Mouse (Mus musculus): ENCODE data around the gene Abca3. TPM values are rescaled to one million over a fixed set of nuclear protein-coding genes. Genes with fewer than 3 reads are reported as not detected.

The Abca3 gene
- polyA plus RNA-seq (2015; fragmentation: Nextera tagmentation; extraction: Ambion mirVana): 6.4 and 7.1 TPM in 2 replicates

- no peaks in the 10 kb centered on the region for H3K36me3 ChIP-seq (replicated peaks; ENCODE audit: insufficient read depth, low read length)
- peak within 1 kb of the TSS; percentile 95 for H3K4me2 ChIP-seq (ENCODE audit: low read depth, low read length)
- peak within 1 kb of the TSS; percentile 85 for H3K27ac ChIP-seq (ENCODE audit: low read depth)
- WGBS (ENCODE audit: insufficient replicate concordance): under 1% methylated on average over 34 of the region's 55 CpGs
- peaks cover 48% of the 10 kb centered on the region for H3K4me1 ChIP-seq (ENCODE audit: insufficient read depth)
- H3K27me3 ChIP-seq (ENCODE audit: insufficient read depth, low read length): peaks cover 10% of the 10 kb centered on the region
- ATAC-seq (peak; percentile 90), DNase-seq (peak; percentile 96)
- peak within 1 kb of the TSS; percentile 88 for H3K4me3 ChIP-seq (ENCODE audit: low read depth, low read length)
- peak within 1 kb of the TSS; percentile 92 for H3K9ac ChIP-seq (replicated peaks)
- no peaks in the 10 kb centered on the region for H3K9me3 ChIP-seq (ENCODE audit: low read length)
- TF ChIP-seq CTCF (IDR thresholded peaks at IDR 0.05; ENCODE audit: low read depth): peak; percentile 99
- no peak for TF ChIP-seq EP300 (IDR thresholded peaks at IDR 0.05; ENCODE audit: low read depth)
Observed at GRCm38 (mm10) chr17:24351760-24352357, at the start of gene Abca3. Gene Abca3, plus strand, starts transcription at chr17:24351950.

DNA sequence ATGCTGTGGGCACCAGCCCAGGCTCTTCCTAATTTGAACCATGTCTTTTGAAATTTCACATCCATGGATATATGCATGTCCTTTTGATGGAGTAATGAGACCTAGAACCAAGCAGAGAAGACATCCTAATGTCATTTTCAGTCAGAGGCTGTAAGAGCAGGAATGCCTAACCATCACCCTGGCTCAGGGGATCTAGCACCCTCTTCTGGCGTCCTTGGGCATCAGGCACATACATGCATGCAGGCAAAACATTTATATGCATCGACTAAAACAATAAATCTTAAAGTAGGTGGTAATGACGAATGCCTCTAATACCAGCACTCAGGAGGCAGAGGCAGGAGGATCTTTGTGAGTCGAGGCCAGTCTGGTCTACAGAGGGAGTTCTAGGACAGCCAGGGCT lies 44.2 kb upstream of the Abca3 start:
- DNase-seq: peak; percentile 53
- H3K4me2 ChIP-seq (ENCODE audit: low read depth, low read length): no peak overlapping the region
- no peak overlapping the region for H3K27ac ChIP-seq (ENCODE audit: low read depth)
- H3K27me3 ChIP-seq (ENCODE audit: insufficient read depth, low read length): no peaks in the 10 kb centered on the region
- WGBS (ENCODE audit: insufficient replicate concordance): 26% methylated on average over 4 of the region's 4 CpGs
- H3K9ac ChIP-seq (replicated peaks): no peak overlapping the region
- TF ChIP-seq EP300 (IDR thresholded peaks at IDR 0.05; ENCODE audit: low read depth) (no peak), CTCF (IDR thresholded peaks at IDR 0.05; ENCODE audit: low read depth) (peak; percentile 79)
- H3K36me3 ChIP-seq (replicated peaks; ENCODE audit: insufficient read depth, low read length): no peaks in the 10 kb centered on the region
- H3K4me3 ChIP-seq (ENCODE audit: low read depth, low read length): no peak overlapping the region
- H3K9me3 ChIP-seq (ENCODE audit: low read length): no peaks in the 10 kb centered on the region
- ATAC-seq: no peak
- H3K4me1 ChIP-seq (ENCODE audit: insufficient read depth): no peaks in the 10 kb centered on the region

- DNase-seq (no peak), ATAC-seq (no peak)
- H3K9ac ChIP-seq (replicated peaks): no peak overlapping the region
- H3K4me1 ChIP-seq (ENCODE audit: insufficient read depth): no peaks in the 10 kb centered on the region
- no peaks in the 10 kb centered on the region for H3K36me3 ChIP-seq (replicated peaks; ENCODE audit: insufficient read depth, low read length)
- 0 out of 2 replicates have a peak, but pooled peaks cover 4% of the 10 kb centered on the region for H3K9me3 ChIP-seq (ENCODE audit: low read length)
- no peak overlapping the region for H3K4me3 ChIP-seq (ENCODE audit: low read depth, low read length)
- H3K4me2 ChIP-seq (ENCODE audit: low read depth, low read length): no peak overlapping the region
- WGBS (ENCODE audit: insufficient replicate concordance): 77% methylated on average over 3 of the region's 3 CpGs
- no peak overlapping the region for H3K27ac ChIP-seq (ENCODE audit: low read depth)
- no peak for TF ChIP-seq EP300 (IDR thresholded peaks at IDR 0.05; ENCODE audit: low read depth)
- TF ChIP-seq CTCF (IDR thresholded peaks at IDR 0.05; ENCODE audit: low read depth): no peak
- no peaks in the 10 kb centered on the region for H3K27me3 ChIP-seq (ENCODE audit: insufficient read depth, low read length)
Observed at GRCm38 (mm10) chr17:24320826-24321225, 30.9 kb upstream of the Abca3 start.

- no peak for ATAC-seq
- Histone ChIP-seq H3K9ac (replicated peaks) (no peak overlapping the region), H3K27ac (ENCODE audit: low read depth) (no peak overlapping the region), H3K4me1 (ENCODE audit: insufficient read depth) (no peaks in the 10 kb centered on the region), H3K4me2 (ENCODE audit: low read depth, low read length) (no peak overlapping the region), H3K4me3 (ENCODE audit: low read depth, low read length) (no peak overlapping the region), H3K27me3 (ENCODE audit: insufficient read depth, low read length) (no peaks in the 10 kb centered on the region), H3K36me3 (replicated peaks; ENCODE audit: insufficient read depth, low read length) (no peaks in the 10 kb centered on the region), H3K9me3 (ENCODE audit: low read length) (0 out of 2 replicates have a peak, but pooled peaks cover 4% of the 10 kb centered on the region)
- TF ChIP-seq CTCF (IDR thresholded peaks at IDR 0.05; ENCODE audit: low read depth): no peak
- no peak for TF ChIP-seq EP300 (IDR thresholded peaks at IDR 0.05; ENCODE audit: low read depth)
- WGBS (ENCODE audit: insufficient replicate concordance): 83% methylated on average over 10 of the region's 10 CpGs
- DNase-seq: no peak
Observed at GRCm38 (mm10) chr17:24325051-24325450, 26.7 kb upstream of the Abca3 start.

DNA sequence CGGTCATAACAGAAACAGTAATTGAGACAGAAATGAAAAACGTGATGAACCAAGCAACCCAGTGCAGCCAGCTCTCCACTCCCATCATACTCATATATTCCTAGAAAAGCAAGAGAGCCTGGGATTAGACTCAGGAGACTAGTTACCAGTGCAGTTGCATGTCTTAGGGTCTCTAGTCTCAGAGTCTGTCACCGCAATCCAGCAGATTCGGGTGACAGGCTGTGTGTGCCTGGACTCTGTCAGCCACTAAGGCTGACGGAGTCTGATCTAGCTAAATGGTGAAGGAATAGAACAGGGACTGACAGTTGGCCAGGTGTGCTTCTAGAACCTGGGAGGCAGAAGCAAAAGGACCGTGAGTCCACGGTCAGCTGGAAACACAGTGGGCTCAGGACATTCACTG lies 24.1 kb upstream of the Abca3 start:
- no peak overlapping the region for H3K9ac ChIP-seq (replicated peaks)
- no peaks in the 10 kb centered on the region for H3K27me3 ChIP-seq (ENCODE audit: insufficient read depth, low read length)
- no peak overlapping the region for H3K27ac ChIP-seq (ENCODE audit: low read depth)
- WGBS (ENCODE audit: insufficient replicate concordance): 73% methylated on average over 7 of the region's 7 CpGs
- H3K4me2 ChIP-seq (ENCODE audit: low read depth, low read length): no peak overlapping the region
- ATAC-seq (no peak), DNase-seq (no peak)
- H3K36me3 ChIP-seq (replicated peaks; ENCODE audit: insufficient read depth, low read length): no peaks in the 10 kb centered on the region
- H3K4me3 ChIP-seq (ENCODE audit: low read depth, low read length): no peak overlapping the region
- no peaks in the 10 kb centered on the region for H3K4me1 ChIP-seq (ENCODE audit: insufficient read depth)
- no peaks in the 10 kb centered on the region for H3K9me3 ChIP-seq (ENCODE audit: low read length)
- no peak for TF ChIP-seq CTCF (IDR thresholded peaks at IDR 0.05; ENCODE audit: low read depth)
- TF ChIP-seq EP300 (IDR thresholded peaks at IDR 0.05; ENCODE audit: low read depth): no peak

DNA sequence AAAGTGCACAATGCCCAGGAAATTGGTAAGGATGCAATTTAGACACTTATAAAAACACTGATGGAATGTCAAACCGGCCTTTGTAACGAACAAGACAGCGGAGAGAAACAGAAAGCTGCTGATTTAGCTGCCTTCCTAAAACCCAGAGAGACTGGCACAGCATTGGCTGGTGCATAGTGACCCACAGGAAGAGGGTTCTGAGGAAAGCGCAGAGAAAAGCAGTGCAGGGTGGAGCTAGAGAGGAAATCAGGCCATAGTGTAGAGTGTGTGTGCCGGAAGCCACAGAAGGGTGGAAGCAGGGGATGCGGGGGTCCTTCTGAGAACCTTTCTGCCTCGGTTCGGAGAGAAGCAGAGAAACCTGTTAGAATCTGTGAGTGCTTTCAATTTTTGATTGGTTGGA lies 7.1 kb upstream of the Abca3 start:
- no peak overlapping the region for H3K27ac ChIP-seq (ENCODE audit: low read depth)
- H3K9ac ChIP-seq (replicated peaks): no peak overlapping the region
- H3K9me3 ChIP-seq (ENCODE audit: low read length): no peaks in the 10 kb centered on the region
- no peaks in the 10 kb centered on the region for H3K27me3 ChIP-seq (ENCODE audit: insufficient read depth, low read length)
- DNase-seq: no peak
- no peak for TF ChIP-seq CTCF (IDR thresholded peaks at IDR 0.05; ENCODE audit: low read depth)
- no peak for TF ChIP-seq EP300 (IDR thresholded peaks at IDR 0.05; ENCODE audit: low read depth)
- 31% methylated on average over 8 of the region's 8 CpGs for WGBS (ENCODE audit: insufficient replicate concordance)
- no peak for ATAC-seq
- no peaks in the 10 kb centered on the region for H3K36me3 ChIP-seq (replicated peaks; ENCODE audit: insufficient read depth, low read length)
- H3K4me3 ChIP-seq (ENCODE audit: low read depth, low read length): peak overlapping the region; percentile 22; the same call in 1 of the 2 replicates
- no peaks in the 10 kb centered on the region for H3K4me1 ChIP-seq (ENCODE audit: insufficient read depth)
- H3K4me2 ChIP-seq (ENCODE audit: low read depth, low read length): peak overlapping the region; percentile 16

Measured in liver, postnatal 0 days (tissue).